Mouse (Mus musculus) heart, embryonic 15.5 days (tissue): Measurements from ENCODE around the gene Adcy7. TPM values are rescaled to one million over a fixed set of nuclear protein-coding genes. Genes with fewer than 3 reads are reported as not detected.
A peak's percentile ranks its signal among the peaks of the same experiment; 100 is the strongest.

ENCODE experiments used
- ATAC-seq: fragments of 200-750 bp; cut with Nextera tagmentation; replicated peaks from 2 replicates; pipeline ENCODE4 v1.8.0; 2017; ENCODE audit warnings: low read depth, moderate TSS enrichment; ENCODE audit not compliant: insufficient number of reproducible peaks, insufficient read depth, low FRiP score
- H3K27ac ChIP-seq: fragments of 300-500 bp; sonication (generic); 2 replicates; pipeline ENCODE4 v1.5.1; 2015; ENCODE audit warnings: mild to moderate bottlenecking, inconsistent platforms
- H3K27me3 ChIP-seq: fragments of 300-500 bp; sonication (generic); 2 replicates; pipeline ENCODE4 v1.6.1; 2015; ENCODE audit warnings: inconsistent platforms
- H3K36me3 ChIP-seq: fragments of 300-500 bp; sonication (generic); 2 replicates; pipeline ENCODE4 v1.6.1; 2015; ENCODE audit warnings: mild to moderate bottlenecking, inconsistent platforms
- H3K4me1 ChIP-seq: fragments of 300-500 bp; sonication (generic); replicated peaks from 2 replicates; pipeline ENCODE4 v1.6.1; 2015; ENCODE audit warnings: inconsistent platforms
- H3K4me2 ChIP-seq: fragments of 300-500 bp; sonication (generic); 2 replicates; pipeline ENCODE4 v1.6.1; 2015; ENCODE audit warnings: inconsistent platforms, mild to moderate bottlenecking, moderate library complexity
- H3K4me3 ChIP-seq: fragments of 300-500 bp; sonication (generic); 2 replicates; pipeline ENCODE4 v1.5.1; 2015; ENCODE audit warnings: mild to moderate bottlenecking, inconsistent platforms
- H3K9ac ChIP-seq: fragments of 300-500 bp; sonication (generic); 2 replicates; pipeline ENCODE4 v1.6.1; 2015; ENCODE audit warnings: mild to moderate bottlenecking, inconsistent platforms
- H3K9me3 ChIP-seq: fragments of 300-500 bp; sonication (generic); replicated peaks from 2 replicates; pipeline ENCODE4 v1.6.1; 2016; ENCODE audit warnings: inconsistent platforms
- WGBS: fragments of 180-500 bp; shearing (Covaris S2); methylation state at CpG from one replicate; pipeline ENCODE4 v1.1.7; 2015; ENCODE audit warnings: mixed read lengths; 5-methylcytosine and 5-hydroxymethylcytosine counted together
- polyA plus RNA-seq: library from polyadenylated mRNA; unstranded; fragments of >200 nt; fragmentation: Nextera tagmentation; extraction: Ambion mirVana; gene quantifications from 2 replicates; pipeline ENCODE4 v1.2.1, GENCODE M21; 2015

The Adcy7 gene
- polyA plus RNA-seq, 1 experiment from 2014 or later = 2.7 TPM

DNA sequence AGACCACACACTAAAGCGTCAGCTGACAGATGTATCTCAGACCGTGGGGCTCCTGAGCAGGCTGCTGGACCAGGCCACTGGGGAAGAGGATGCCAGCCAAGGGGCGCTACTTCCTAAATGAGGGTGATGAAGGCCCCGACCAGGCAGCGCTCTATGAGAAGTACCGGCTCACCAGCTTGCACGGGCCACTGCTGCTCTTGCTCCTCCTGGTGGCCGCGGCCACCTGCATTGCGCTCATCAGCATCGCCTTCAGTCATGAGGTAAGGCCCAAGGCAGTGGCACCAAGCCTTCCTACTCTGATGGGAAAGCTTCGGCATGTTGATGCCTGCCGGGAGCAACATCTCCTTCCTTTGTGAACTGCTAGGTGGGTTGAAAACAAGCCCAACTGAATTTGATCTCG lies 34.3 kb downstream of the Adcy7 start:
- no peaks in the 10 kb centered on the region for H3K36me3 ChIP-seq
- peaks cover 6% of the 10 kb centered on the region; the same call in 1 of the 2 replicates for H3K27me3 ChIP-seq
- no peak overlapping the region for H3K9ac ChIP-seq
- no peaks in the 10 kb centered on the region for H3K9me3 ChIP-seq
- H3K27ac ChIP-seq = no peak overlapping the region
- H3K4me3 ChIP-seq = no peak overlapping the region
- no peak for ATAC-seq
- H3K4me2 ChIP-seq = no peak overlapping the region
- 64% methylated on average over 14 of the region's 14 CpGs for WGBS
- peaks cover 11% of the 10 kb centered on the region for H3K4me1 ChIP-seq

DNA sequence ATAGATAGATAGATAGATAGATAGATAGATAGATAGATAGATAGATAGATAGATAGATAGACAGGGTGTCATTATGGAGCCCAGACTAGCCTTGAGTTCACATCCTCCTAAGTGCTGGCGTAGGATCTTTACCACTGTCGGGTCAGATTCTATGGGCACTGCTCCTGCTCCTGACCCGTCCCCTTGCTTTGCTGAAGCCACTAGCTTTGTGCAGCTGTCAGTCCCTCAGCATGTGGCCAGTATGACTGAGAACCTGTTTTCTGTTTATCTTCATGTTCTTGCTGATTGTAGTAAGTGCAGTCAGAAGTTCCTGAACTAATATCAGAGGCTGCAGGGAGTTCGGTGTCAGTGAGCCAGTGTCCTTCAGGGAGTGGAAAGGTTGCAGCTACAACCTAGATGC lies 35.5 kb downstream of the Adcy7 start:
- Histone ChIP-seq H3K4me3 (no peak overlapping the region), H3K4me1 (peaks cover 4% of the 10 kb centered on the region; the same call in 1 of the 2 replicates), H3K27ac (no peak overlapping the region), H3K4me2 (no peak overlapping the region), H3K36me3 (no peaks in the 10 kb centered on the region), H3K9me3 (no peaks in the 10 kb centered on the region), H3K27me3 (peaks cover 6% of the 10 kb centered on the region; the same call in 1 of the 2 replicates), H3K9ac (no peak overlapping the region)
- no peak for ATAC-seq
- 72% methylated on average over 4 of the region's 4 CpGs for WGBS

DNA sequence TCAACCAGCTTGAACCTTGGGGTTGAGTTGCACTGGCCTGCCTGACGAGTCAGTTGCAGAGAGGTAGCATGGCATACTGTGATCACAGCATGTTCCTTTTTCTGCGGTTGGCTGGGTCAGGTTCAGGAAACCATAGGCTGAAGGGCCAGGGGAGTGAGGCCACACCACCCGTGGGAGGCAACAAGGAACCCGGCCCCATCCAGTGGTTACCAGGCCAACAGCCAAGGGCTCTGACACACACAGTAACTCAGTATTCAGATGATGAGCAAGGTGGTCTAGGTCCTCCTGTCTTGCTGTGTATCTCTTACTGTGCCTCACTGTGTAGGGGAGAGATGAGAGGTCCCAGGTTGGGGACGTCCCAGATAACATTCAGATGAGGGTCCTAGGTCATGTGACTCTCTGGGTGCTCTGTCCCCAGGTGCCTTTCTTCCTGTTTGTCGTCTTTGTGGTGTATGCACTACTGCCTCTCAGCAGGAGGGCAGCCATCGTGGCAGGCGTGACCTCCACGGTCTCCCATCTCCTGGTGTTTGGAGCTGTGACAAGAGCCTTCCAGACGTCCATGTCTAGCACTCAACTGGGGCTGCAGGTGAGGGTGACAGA lies 37.2 kb downstream of the Adcy7 start:
- H3K36me3 ChIP-seq = no peaks in the 10 kb centered on the region
- WGBS = 61% methylated on average over 10 of the region's 10 CpGs
- peaks cover 6% of the 10 kb centered on the region; the same call in 1 of the 2 replicates for H3K27me3 ChIP-seq
- H3K4me1 ChIP-seq = peaks cover 11% of the 10 kb centered on the region
- no peak overlapping the region for H3K27ac ChIP-seq
- no peak for ATAC-seq
- no peak overlapping the region for H3K4me3 ChIP-seq
- H3K4me2 ChIP-seq = no peak overlapping the region
- H3K9ac ChIP-seq = no peak overlapping the region
- no peaks in the 10 kb centered on the region for H3K9me3 ChIP-seq

DNA sequence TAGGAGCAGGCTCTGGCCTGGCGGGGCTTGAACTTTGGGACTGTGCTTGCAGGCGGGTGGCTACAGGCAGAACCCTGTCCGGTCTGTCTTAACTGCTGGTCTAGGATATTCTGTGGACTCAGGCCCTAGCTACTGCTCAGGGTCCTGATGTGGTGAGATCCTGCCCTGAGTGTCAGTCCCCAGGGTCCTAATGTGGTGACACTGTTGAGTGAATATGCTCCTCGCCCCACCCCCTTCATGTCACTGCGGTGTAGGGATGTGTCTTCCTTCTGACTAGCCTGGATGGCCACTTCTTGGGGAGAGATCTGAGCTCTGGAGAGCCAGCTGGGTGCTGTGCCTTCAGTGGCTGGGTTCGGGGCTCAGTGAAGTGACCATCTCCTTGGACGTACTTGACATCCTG lies 37.7 kb downstream of the Adcy7 start:
- H3K9ac ChIP-seq = no peak overlapping the region
- H3K36me3 ChIP-seq = no peaks in the 10 kb centered on the region
- no peak overlapping the region for H3K4me2 ChIP-seq
- no peak overlapping the region for H3K27ac ChIP-seq
- ATAC-seq = no peak
- no peak overlapping the region for H3K4me3 ChIP-seq
- WGBS = 90% methylated on average over 7 of the region's 7 CpGs
- peaks cover 11% of the 10 kb centered on the region for H3K4me1 ChIP-seq
- no peaks in the 10 kb centered on the region for H3K9me3 ChIP-seq
- H3K27me3 ChIP-seq = peaks cover 6% of the 10 kb centered on the region; the same call in 1 of the 2 replicates

DNA sequence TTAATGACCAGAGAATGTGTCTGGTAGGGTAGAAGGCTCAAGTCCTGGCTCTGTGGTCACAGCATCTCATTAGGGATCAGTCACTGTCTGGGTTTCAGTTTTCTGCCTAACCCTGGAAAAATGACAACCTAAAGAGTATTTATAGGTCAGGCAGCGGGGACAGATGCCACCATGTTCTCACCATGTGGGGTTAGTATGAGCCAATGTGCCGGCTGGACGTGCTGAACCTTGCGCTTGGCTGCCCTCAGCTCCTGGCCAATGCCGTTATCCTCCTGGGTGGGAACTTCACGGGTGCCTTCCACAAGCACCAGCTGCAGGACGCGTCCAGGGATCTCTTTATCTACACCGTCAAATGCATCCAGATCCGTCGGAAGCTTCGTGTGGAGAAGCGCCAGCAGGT lies 38.1 kb downstream of the Adcy7 start:
- ATAC-seq = no peak
- 84% methylated on average over 13 of the region's 13 CpGs for WGBS
- Histone ChIP-seq H3K4me3 (no peak overlapping the region), H3K27ac (no peak overlapping the region), H3K4me2 (no peak overlapping the region), H3K27me3 (peaks cover 6% of the 10 kb centered on the region; the same call in 1 of the 2 replicates), H3K36me3 (no peaks in the 10 kb centered on the region), H3K9ac (no peak overlapping the region), H3K9me3 (no peaks in the 10 kb centered on the region), H3K4me1 (peaks cover 11% of the 10 kb centered on the region)

DNA sequence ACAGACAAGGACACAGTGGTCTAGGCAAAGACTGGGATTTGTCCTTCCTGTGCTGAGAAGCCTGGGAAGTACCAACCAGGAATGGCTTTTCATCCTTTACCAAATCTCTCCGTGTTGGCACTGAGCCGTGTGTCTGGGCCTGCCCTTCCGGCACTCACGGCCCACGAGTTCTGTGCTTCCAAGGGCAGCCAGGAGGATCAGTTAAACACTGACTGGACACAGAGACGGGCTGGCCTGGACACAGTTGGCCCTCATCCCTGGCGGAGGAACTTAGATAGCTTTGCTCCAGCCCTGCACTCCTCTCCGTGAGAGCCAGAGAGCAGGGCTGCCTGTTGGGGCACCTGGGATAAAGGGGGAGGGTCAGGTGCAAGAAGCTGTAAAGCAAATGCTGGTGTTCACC lies 40.8 kb downstream of the Adcy7 start:
- Histone ChIP-seq H3K9me3 (no peaks in the 10 kb centered on the region), H3K27ac (0 out of 2 replicates have a peak overlapping the region, but pooled peaks have one; percentile 16), H3K36me3 (no peaks in the 10 kb centered on the region), H3K9ac (no peak overlapping the region), H3K4me1 (peaks cover 29% of the 10 kb centered on the region), H3K4me3 (no peak overlapping the region), H3K27me3 (peaks cover 6% of the 10 kb centered on the region; the same call in 1 of the 2 replicates), H3K4me2 (no peak overlapping the region)
- ATAC-seq = no peak
- WGBS = 45% methylated on average over 8 of the region's 8 CpGs

DNA sequence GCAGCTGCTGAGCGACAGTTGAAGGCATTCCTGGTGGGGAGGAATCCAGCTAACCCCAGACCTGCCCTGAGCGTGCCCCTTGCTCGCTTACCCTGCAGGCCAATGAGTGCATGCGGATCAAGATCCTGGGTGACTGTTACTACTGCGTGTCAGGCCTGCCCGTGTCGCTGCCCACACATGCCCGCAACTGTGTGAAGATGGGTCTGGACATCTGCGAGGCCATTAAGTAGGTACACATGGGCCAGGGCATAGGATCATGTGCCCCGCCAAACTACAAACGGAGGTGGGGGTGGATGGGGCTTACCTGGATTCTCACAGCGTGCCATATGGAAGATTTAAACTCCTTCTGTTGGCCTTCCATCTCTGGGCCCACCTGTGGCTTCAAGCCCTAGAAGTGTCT lies 41.8 kb downstream of the Adcy7 start:
- peaks cover 29% of the 10 kb centered on the region for H3K4me1 ChIP-seq
- whole genome bisulfite sequencing = 92% methylated on average over 12 of the region's 12 CpGs
- no peak overlapping the region for H3K27ac ChIP-seq
- no peak for ATAC-seq
- no peaks in the 10 kb centered on the region for H3K36me3 ChIP-seq
- no peak overlapping the region for H3K4me2 ChIP-seq
- peaks cover 6% of the 10 kb centered on the region; the same call in 1 of the 2 replicates for H3K27me3 ChIP-seq
- no peak overlapping the region for H3K9ac ChIP-seq
- H3K4me3 ChIP-seq = no peak overlapping the region
- no peaks in the 10 kb centered on the region for H3K9me3 ChIP-seq

DNA sequence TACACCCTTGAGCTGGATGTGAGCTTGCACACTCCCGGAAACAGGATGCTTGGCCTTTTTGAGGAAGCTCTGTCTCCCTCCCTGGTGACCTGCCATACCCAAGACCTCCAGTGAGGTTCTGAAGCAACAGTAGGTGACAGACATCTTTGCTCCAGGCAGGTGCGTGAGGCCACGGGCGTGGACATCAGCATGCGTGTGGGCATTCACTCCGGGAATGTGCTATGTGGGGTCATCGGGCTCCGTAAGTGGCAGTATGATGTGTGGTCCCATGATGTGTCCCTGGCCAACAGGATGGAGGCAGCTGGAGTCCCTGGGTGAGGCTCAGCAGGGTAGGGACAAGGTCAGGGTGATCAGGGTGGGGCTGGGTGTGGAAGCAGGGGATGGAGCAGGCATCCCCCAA lies 43.1 kb downstream of the Adcy7 start:
- Histone ChIP-seq H3K9me3 (no peaks in the 10 kb centered on the region), H3K4me3 (no peak overlapping the region), H3K27ac (no peak overlapping the region), H3K36me3 (no peaks in the 10 kb centered on the region), H3K4me2 (no peak overlapping the region), H3K4me1 (peaks cover 29% of the 10 kb centered on the region), H3K27me3 (peaks cover 6% of the 10 kb centered on the region; the same call in 1 of the 2 replicates), H3K9ac (no peak overlapping the region)
- 93% methylated on average over 8 of the region's 8 CpGs for WGBS
- ATAC-seq = no peak

DNA sequence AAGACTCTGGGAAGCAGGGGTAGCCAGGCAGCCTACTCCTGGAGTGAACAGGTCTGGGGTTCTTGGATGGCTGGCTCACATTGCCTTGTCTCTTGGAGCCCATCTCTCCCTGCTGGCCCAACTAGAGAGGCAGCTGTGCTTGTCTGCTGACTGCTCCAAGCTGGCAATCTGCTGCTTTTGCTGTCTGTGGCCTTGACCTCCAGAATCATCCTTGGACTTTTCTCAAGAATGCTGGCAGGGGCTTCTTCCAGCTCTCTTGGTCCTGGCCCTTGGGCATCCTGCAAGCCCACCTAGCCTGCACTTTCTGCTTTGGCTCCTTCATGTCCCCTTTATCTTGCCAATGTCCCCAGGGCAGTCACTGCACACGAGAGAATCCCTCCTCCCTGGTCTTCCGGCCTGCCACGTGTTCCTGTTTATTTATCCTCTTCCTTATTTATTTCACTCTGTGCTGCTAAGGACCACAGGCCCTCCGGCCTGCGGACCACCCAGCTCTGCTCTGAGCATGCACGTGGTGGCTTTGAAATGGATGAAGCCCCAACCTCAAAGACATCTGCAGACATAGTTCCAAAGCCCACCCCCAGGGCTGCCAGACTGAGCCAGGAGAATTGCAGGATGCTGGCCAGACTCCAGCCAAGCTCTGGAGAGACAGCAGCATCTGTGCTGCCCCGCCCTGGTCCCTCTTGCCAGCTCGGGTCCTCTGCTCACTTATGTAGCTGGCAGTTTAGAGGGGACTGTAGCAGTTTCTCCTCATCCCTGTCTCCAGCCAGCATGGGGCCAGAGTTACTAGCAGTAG lies 44.1 kb downstream of the Adcy7 start:
- no peak overlapping the region for H3K4me2 ChIP-seq
- no peaks in the 10 kb centered on the region for H3K9me3 ChIP-seq
- H3K27me3 ChIP-seq = no peaks in the 10 kb centered on the region
- no peaks in the 10 kb centered on the region for H3K36me3 ChIP-seq
- WGBS = 54% methylated on average over 8 of the region's 8 CpGs
- H3K4me1 ChIP-seq = peaks cover 29% of the 10 kb centered on the region
- H3K27ac ChIP-seq = peak overlapping the region; percentile 49; the same call in 1 of the 2 replicates
- H3K4me3 ChIP-seq = no peak overlapping the region
- H3K9ac ChIP-seq = no peak overlapping the region
- peak; percentile 32; the same call in 1 of the 2 replicates for ATAC-seq

DNA sequence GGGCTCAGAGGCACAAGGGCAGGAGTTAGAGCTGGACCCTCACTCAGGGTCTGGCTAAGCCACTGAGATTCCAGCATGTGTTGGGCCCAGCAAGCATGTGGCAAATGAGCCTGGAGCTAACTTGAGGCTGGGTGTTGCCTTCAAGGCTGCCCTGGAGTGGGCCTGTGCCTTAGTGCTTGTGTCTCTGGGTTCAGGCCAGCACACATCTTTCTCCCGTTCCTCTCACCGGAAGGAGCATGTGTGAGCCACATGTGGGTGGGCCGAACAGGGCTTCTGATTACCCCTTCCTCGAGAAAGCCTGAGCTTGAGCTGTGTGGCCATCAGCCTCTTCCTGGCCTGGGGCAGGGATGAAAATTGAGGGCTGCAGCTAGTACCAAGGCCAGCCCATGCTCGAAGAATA lies 45.1 kb downstream of the Adcy7 start:
- no peak overlapping the region for H3K4me3 ChIP-seq
- 67% methylated on average over 5 of the region's 5 CpGs for WGBS
- H3K4me2 ChIP-seq = no peak overlapping the region
- ATAC-seq = no peak
- H3K27ac ChIP-seq = peak overlapping the region; percentile 49; the same call in 1 of the 2 replicates
- peaks cover 29% of the 10 kb centered on the region for H3K4me1 ChIP-seq
- H3K27me3 ChIP-seq = no peaks in the 10 kb centered on the region
- no peaks in the 10 kb centered on the region for H3K36me3 ChIP-seq
- H3K9ac ChIP-seq = no peak overlapping the region
- no peaks in the 10 kb centered on the region for H3K9me3 ChIP-seq

DNA sequence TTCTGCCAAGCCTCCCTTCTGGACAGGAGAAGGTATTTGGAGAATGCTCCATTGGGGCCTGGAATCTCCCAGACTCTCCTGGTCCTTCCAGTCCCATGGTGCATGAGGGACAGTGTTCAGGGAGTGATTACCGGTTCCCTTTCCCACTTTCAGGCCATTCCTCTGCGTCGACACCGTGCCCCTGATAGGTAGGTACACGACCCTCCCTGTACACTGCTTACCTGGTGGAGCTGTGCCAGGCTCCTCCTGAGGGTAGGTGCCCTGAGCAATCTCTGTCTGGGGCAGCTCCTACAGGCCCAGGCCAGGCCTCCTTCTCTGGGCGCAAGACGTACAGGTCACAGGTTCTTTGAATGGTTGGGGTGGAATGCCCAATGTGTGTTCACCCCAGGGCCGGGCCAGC lies 45.9 kb downstream of the Adcy7 start:
- Histone ChIP-seq H3K9ac (no peak overlapping the region), H3K9me3 (no peaks in the 10 kb centered on the region), H3K4me3 (no peak overlapping the region), H3K36me3 (no peaks in the 10 kb centered on the region), H3K4me1 (peaks cover 26% of the 10 kb centered on the region), H3K27ac (no peak overlapping the region), H3K4me2 (no peak overlapping the region), H3K27me3 (no peaks in the 10 kb centered on the region)
- ATAC-seq = no peak
- WGBS = 86% methylated on average over 8 of the region's 8 CpGs
